Mouse (Mus musculus): ENCODE measurements around the gene Ooep. TPM values are rescaled to one million over a fixed set of nuclear protein-coding genes. Genes with fewer than 3 reads are reported as not detected.
"Not testable (repeated sequence)": the region's sequence is repeated elsewhere in the genome, so short reads cannot be mapped to it uniquely, and the experiment has no call there.

The Ooep gene
- polyA plus RNA-seq, 1 experiment from 2014 or later = not detected

GRCm38 (mm10) chr9:78347004-78347403, 31.5 kb downstream of the Ooep start:
- no peak overlapping the region for H3K4me2 ChIP-seq (ENCODE audit: low read depth, low read length)
- 45% methylated on average over 3 of the region's 3 CpGs for WGBS (ENCODE audit: insufficient replicate concordance)
- no peak overlapping the region for H3K9ac ChIP-seq (ENCODE audit: low read depth, low read length)
- no peaks in the 10 kb centered on the region for H3K9me3 ChIP-seq (replicated peaks; ENCODE audit: control insufficient read depth, low read length)
- no peak overlapping the region for H3K4me3 ChIP-seq (ENCODE audit: low read depth, low read length)
- no peaks in the 10 kb centered on the region for H3K36me3 ChIP-seq (ENCODE audit: control insufficient read depth, insufficient read depth)
- no peak overlapping the region for H3K27ac ChIP-seq (ENCODE audit: low read length)
- no peak for ATAC-seq (ENCODE audit: low read depth)
- H3K27me3 ChIP-seq (ENCODE audit: control insufficient read depth, insufficient read depth, low read depth, low read length) = no peaks in the 10 kb centered on the region
- no peaks in the 10 kb centered on the region for H3K4me1 ChIP-seq (ENCODE audit: control insufficient read depth, low read depth, low read length)

GRCm38 (mm10) chr9:78345235-78345634, 33.3 kb downstream of the Ooep start:
- ATAC-seq (ENCODE audit: low read depth); H3K9me3 ChIP-seq (replicated peaks; ENCODE audit: control insufficient read depth, low read length); H3K4me2 ChIP-seq (ENCODE audit: low read depth, low read length); H3K4me3 ChIP-seq (ENCODE audit: low read depth, low read length); H3K27me3 ChIP-seq (ENCODE audit: control insufficient read depth, insufficient read depth, low read depth, low read length); H3K9ac ChIP-seq (ENCODE audit: low read depth, low read length); H3K36me3 ChIP-seq (ENCODE audit: control insufficient read depth, insufficient read depth); H3K27ac ChIP-seq (ENCODE audit: low read length); H3K4me1 ChIP-seq (ENCODE audit: control insufficient read depth, low read depth, low read length): not testable (repeated sequence)
- 40% methylated on average over 4 of the region's 4 CpGs for WGBS (ENCODE audit: insufficient replicate concordance)

GRCm38 (mm10) chr9:78343055-78343454, 35.5 kb downstream of the Ooep start:
- not testable (repeated sequence) for H3K9ac ChIP-seq (ENCODE audit: low read depth, low read length); H3K27ac ChIP-seq (ENCODE audit: low read length); H3K9me3 ChIP-seq (replicated peaks; ENCODE audit: control insufficient read depth, low read length); H3K4me1 ChIP-seq (ENCODE audit: control insufficient read depth, low read depth, low read length); H3K27me3 ChIP-seq (ENCODE audit: control insufficient read depth, insufficient read depth, low read depth, low read length); H3K4me3 ChIP-seq (ENCODE audit: low read depth, low read length); H3K36me3 ChIP-seq (ENCODE audit: control insufficient read depth, insufficient read depth); H3K4me2 ChIP-seq (ENCODE audit: low read depth, low read length); ATAC-seq (ENCODE audit: low read depth)
- WGBS (ENCODE audit: insufficient replicate concordance) = 61% methylated on average over 9 of the region's 9 CpGs

GRCm38 (mm10) chr9:78342494-78342893, 36.0 kb downstream of the Ooep start:
- not testable (repeated sequence) for H3K36me3 ChIP-seq (ENCODE audit: control insufficient read depth, insufficient read depth); H3K27me3 ChIP-seq (ENCODE audit: control insufficient read depth, insufficient read depth, low read depth, low read length); H3K9ac ChIP-seq (ENCODE audit: low read depth, low read length); H3K4me1 ChIP-seq (ENCODE audit: control insufficient read depth, low read depth, low read length); H3K9me3 ChIP-seq (replicated peaks; ENCODE audit: control insufficient read depth, low read length); H3K4me3 ChIP-seq (ENCODE audit: low read depth, low read length); ATAC-seq (ENCODE audit: low read depth); H3K4me2 ChIP-seq (ENCODE audit: low read depth, low read length); H3K27ac ChIP-seq (ENCODE audit: low read length)
- WGBS (ENCODE audit: insufficient replicate concordance) = 68% methylated on average over 4 of the region's 4 CpGs

- H3K27me3 ChIP-seq (ENCODE audit: control insufficient read depth, insufficient read depth, low read depth, low read length); H3K36me3 ChIP-seq (ENCODE audit: control insufficient read depth, insufficient read depth); H3K4me2 ChIP-seq (ENCODE audit: low read depth, low read length); H3K4me1 ChIP-seq (ENCODE audit: control insufficient read depth, low read depth, low read length); H3K9me3 ChIP-seq (replicated peaks; ENCODE audit: control insufficient read depth, low read length); H3K4me3 ChIP-seq (ENCODE audit: low read depth, low read length); H3K27ac ChIP-seq (ENCODE audit: low read length); H3K9ac ChIP-seq (ENCODE audit: low read depth, low read length); ATAC-seq (ENCODE audit: low read depth): not testable (repeated sequence)
- WGBS (ENCODE audit: insufficient replicate concordance) = 20% methylated on average over 8 of the region's 8 CpGs
Measured at GRCm38 (mm10) chr9:78340324-78340723, 38.2 kb downstream of the Ooep start.

GRCm38 (mm10) chr9:78337050-78337449, 41.5 kb downstream of the Ooep start:
- not testable (repeated sequence) for ATAC-seq (ENCODE audit: low read depth); H3K27ac ChIP-seq (ENCODE audit: low read length); H3K4me2 ChIP-seq (ENCODE audit: low read depth, low read length); H3K36me3 ChIP-seq (ENCODE audit: control insufficient read depth, insufficient read depth); H3K9ac ChIP-seq (ENCODE audit: low read depth, low read length); H3K27me3 ChIP-seq (ENCODE audit: control insufficient read depth, insufficient read depth, low read depth, low read length); H3K4me3 ChIP-seq (ENCODE audit: low read depth, low read length); H3K9me3 ChIP-seq (replicated peaks; ENCODE audit: control insufficient read depth, low read length); H3K4me1 ChIP-seq (ENCODE audit: control insufficient read depth, low read depth, low read length)

GRCm38 (mm10) chr9:78327289-78327688, 51.2 kb downstream of the Ooep start, which contains the start of gene Omt2b:
TSS of gene Omt2b (plus strand) at chr9:78327589.
- H3K36me3 ChIP-seq (ENCODE audit: control insufficient read depth, insufficient read depth); ATAC-seq (ENCODE audit: low read depth); H3K9ac ChIP-seq (ENCODE audit: low read depth, low read length); H3K4me3 ChIP-seq (ENCODE audit: low read depth, low read length); H3K27ac ChIP-seq (ENCODE audit: low read length); H3K4me1 ChIP-seq (ENCODE audit: control insufficient read depth, low read depth, low read length); H3K4me2 ChIP-seq (ENCODE audit: low read depth, low read length); H3K9me3 ChIP-seq (replicated peaks; ENCODE audit: control insufficient read depth, low read length); H3K27me3 ChIP-seq (ENCODE audit: control insufficient read depth, insufficient read depth, low read depth, low read length): not testable (repeated sequence)
- 44% methylated on average over 1 of the region's 1 CpGs for WGBS (ENCODE audit: insufficient replicate concordance)

Other genes with a start within 250 kb of the Ooep start
- 41.1 and 44.1 TPM in 2 replicates for gene Gsta4, start 196.0 kb downstream of the Ooep start, polyA plus RNA-seq (2015; fragmentation: Nextera tagmentation; extraction: Ambion mirVana)
- gene Gsta1, start 148.1 kb downstream of the Ooep start, polyA plus RNA-seq (2015; fragmentation: Nextera tagmentation; extraction: Ambion mirVana) = 0.60 and 0.77 TPM in 2 replicates
- gene Gm3776, start 121.6 kb downstream of the Ooep start, polyA plus RNA-seq (2015; fragmentation: Nextera tagmentation; extraction: Ambion mirVana) = 0.26 and 1.2 TPM in 2 replicates
- gene Gm10639, start 88.8 kb downstream of the Ooep start, polyA plus RNA-seq (2015; fragmentation: Nextera tagmentation; extraction: Ambion mirVana) = not detected in 2 replicates
- gene Omt2a, start 63.9 kb downstream of the Ooep start, polyA plus RNA-seq (2015; fragmentation: Nextera tagmentation; extraction: Ambion mirVana) = not detected in 2 replicates
- gene Omt2b, start 51.1 kb downstream of the Ooep start, polyA plus RNA-seq (2015; fragmentation: Nextera tagmentation; extraction: Ambion mirVana) = not detected in 2 replicates
- gene Gsta2, start 22.9 kb downstream of the Ooep start, polyA plus RNA-seq (2015; fragmentation: Nextera tagmentation; extraction: Ambion mirVana) = 0.25 TPM in 1 of 2 replicates, not detected in the other
- not detected in 2 replicates for gene Dppa5a, start 10.5 kb downstream of the Ooep start, polyA plus RNA-seq (2015; fragmentation: Nextera tagmentation; extraction: Ambion mirVana)
- gene Ddx43, start 17.1 kb upstream of the Ooep start, polyA plus RNA-seq (2015; fragmentation: Nextera tagmentation; extraction: Ambion mirVana) = not detected in 2 replicates
- 0.67 and 0.84 TPM in 2 replicates for gene Cgas, start 64.5 kb upstream of the Ooep start, polyA plus RNA-seq (2015; fragmentation: Nextera tagmentation; extraction: Ambion mirVana)
- 16.9 and 17.9 TPM in 2 replicates for gene Mto1, start 69.5 kb upstream of the Ooep start, polyA plus RNA-seq (2015; fragmentation: Nextera tagmentation; extraction: Ambion mirVana)
- 0.24 and 0.42 TPM in 2 replicates for gene Gm17324, start 70.1 kb upstream of the Ooep start, polyA plus RNA-seq (2015; fragmentation: Nextera tagmentation; extraction: Ambion mirVana)
- gene Eef1a1, start 110.4 kb upstream of the Ooep start, polyA plus RNA-seq (2015; fragmentation: Nextera tagmentation; extraction: Ambion mirVana) = 1,873 and 1,994 TPM in 2 replicates
- gene Slc17a5, start 209.3 kb upstream of the Ooep start, polyA plus RNA-seq (2015; fragmentation: Nextera tagmentation; extraction: Ambion mirVana) = 4.8 and 5.8 TPM in 2 replicates
- gene Cd109, start 236.8 kb upstream of the Ooep start, polyA plus RNA-seq (2015; fragmentation: Nextera tagmentation; extraction: Ambion mirVana) = 0.07 and 0.15 TPM in 2 replicates

Measured in liver, embryonic 16.5 days (tissue).